Mouse (Mus musculus) heart, adult 10 weeks (tissue): Measurements from ENCODE around the gene Serpina3c. TPM values are rescaled to one million over a fixed set of nuclear protein-coding genes. Genes with fewer than 3 reads are reported as not detected.

Experiments used
- polyA plus RNA-seq: library from polyadenylated mRNA; stranded (reverse); fragments of 350-450 nt; fragmentation: Illumina TruSeq; extraction: RNeasy Lipid Tissue Mini Kit (QIAGEN cat#74804); gene quantifications from one replicate; pipeline ENCODE4 v1.2.3, GENCODE M21; 2014; ENCODE audit warnings: low read depth, low replicate concordance

Gene Serpina3c
- 0.65 TPM for polyA plus RNA-seq

GRCm38 (mm10) chr12:104153656-104154055 lies at the start of gene Serpina3c:
Serpina3c (minus strand) TSS chr12:104153870.

DNA sequence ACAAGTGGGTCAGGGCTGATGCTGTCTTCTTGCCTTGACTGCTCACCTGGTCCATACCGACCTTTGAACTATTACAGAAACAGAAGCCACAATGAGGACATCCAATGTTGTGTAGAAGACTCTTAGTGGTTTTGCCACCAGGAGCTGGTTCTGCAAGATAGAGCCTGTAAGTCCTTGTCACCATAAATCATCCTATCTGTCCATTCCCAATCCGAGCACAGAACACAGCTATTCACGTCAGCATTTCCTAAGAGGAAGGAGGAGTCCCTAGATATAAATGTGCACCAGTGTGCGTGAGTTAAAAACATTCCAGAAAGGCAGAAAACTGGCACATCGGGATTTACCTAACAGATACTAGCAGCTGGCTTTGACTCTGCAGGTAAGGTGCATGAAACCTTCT lies 26.0 kb downstream of the Serpina3c start, which contains the start of gene Serpina3b:
TSS of gene Serpina3b (plus strand) at position 301 of the 400 bp plus-strand sequence.

GRCm38 (mm10) chr12:104112333-104112732 lies 41.3 kb downstream of the Serpina3c start, which contains the start of gene Serpina3a:
Serpina3a (plus strand) TSS chr12:104112724.

DNA sequence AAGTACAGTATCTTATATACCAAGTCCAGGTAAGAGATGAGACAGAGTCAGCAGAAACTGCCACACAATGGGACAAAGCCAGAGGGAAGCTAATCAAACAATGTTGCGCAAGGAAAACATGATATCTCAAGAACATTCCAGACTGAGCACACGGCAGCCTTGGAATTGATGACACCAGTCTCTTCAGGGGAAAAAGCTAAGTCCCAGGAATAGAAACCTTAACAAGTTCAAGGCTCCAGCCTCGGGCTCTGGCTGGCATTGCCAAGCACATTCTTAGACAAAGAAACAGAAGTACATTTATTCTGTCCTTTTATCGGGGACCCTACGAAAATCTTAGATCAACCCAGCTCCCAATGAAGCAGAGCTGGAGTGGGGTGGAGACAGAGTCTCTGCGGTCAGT lies 52.9 kb downstream of the Serpina3c start, which contains the start of gene Serpina5:
TSS of gene Serpina5 (plus strand) at position 346 of the 400 bp plus-strand sequence.

Other genes with a start within 250 kb of the Serpina3c start
- gene Serpina1c, start 249.0 kb downstream of the Serpina3c start, polyA plus RNA-seq: 6.7 TPM
- gene Serpina1e, start 194.9 kb downstream of the Serpina3c start, polyA plus RNA-seq: 1.1 TPM
- gene Serpina11, start 163.9 kb downstream of the Serpina3c start, polyA plus RNA-seq: not detected
- 0.37 TPM for gene Serpina9, start 140.1 kb downstream of the Serpina3c start, polyA plus RNA-seq
- gene Serpina12, start 109.4 kb downstream of the Serpina3c start, polyA plus RNA-seq: not detected
- not detected for gene Serpina5, start 52.8 kb downstream of the Serpina3c start, polyA plus RNA-seq
- not detected for gene Serpina3a, start 41.1 kb downstream of the Serpina3c start, polyA plus RNA-seq
- not detected for gene Serpina3b, start 25.9 kb downstream of the Serpina3c start, polyA plus RNA-seq
- gene Serpina3f, start 60.7 kb upstream of the Serpina3c start, polyA plus RNA-seq: not detected
- gene Serpina3g, start 82.4 kb upstream of the Serpina3c start, polyA plus RNA-seq: 0.50 TPM
- gene Serpina3i, start 109.3 kb upstream of the Serpina3c start, polyA plus RNA-seq: not detected
- not detected for gene Serpina3j, start 160.7 kb upstream of the Serpina3c start, polyA plus RNA-seq
- gene Serpina3k, start 184.6 kb upstream of the Serpina3c start, polyA plus RNA-seq: 6.9 TPM
- 0.37 TPM for gene Serpina3m, start 184.6 kb upstream of the Serpina3c start, polyA plus RNA-seq